Mouse (Mus musculus): Measurements from ENCODE around the gene Nprl3.
"Not testable (repeated sequence)": the region's sequence is repeated elsewhere in the genome, so short reads cannot be mapped to it uniquely, and the experiment has no call there.

DNA sequence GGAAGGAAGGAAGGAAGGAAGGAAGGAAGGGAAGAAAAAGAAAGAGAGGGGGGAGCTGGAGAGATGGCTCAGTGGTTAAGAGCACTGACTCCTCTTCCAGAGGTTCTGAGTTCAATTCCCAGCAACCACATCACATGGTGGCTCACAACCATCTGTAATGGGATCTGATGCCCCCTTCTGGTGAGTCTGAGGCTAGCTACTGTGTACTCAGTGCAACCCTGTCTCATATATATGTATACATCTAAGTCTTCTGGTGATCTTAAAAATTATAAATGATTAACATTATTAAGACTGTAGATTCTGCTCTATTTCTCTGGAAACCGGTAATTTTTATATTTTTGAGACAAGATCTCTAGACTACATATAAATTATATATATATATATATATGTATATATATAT lies 66.5 kb downstream of the Nprl3 start:
- not testable (repeated sequence) for TF ChIP-seq GATA1 (IDR thresholded peaks at IDR 0.05; ENCODE audit: borderline replicate concordance, low read length); FLI1 (IDR thresholded peaks at IDR 0.05; ENCODE audit: low read length)
